ENCODE assay signal across 19 mouse cellular contexts in the genomic region with DNA sequence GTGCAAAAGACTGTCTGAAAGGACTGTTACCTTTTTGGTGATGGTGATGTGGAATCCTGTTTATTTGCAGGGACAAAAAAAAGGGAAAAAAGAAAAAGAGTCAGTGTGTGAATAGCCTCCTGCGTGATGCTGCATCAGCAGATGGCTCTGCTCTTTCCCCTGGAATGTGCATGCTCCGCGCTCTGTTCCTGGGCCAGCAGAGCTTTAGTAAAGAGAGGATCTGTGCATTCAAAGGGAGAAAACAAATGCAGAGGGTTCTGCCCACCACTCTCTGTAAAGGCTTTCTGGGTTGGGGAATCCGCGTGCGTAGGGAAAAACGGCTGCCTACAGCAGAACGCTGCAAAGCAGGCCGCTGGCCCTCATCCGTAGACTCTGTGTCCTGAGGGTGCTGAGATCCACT.
DNase-seq lines count a peak whose midpoint lies in the region; ATAC-seq lines count a peak whose summit lies in the region.
"Had no signal": no experiment of that assay in that cellular context is flagged by ENCODE, and none has a peak within 500 bp of the region (broad histone marks: within the 10 kb centered on the region; RNA-seq: fewer than 3 reads in every experiment).

No protein-coding gene starts in this region.

- no peaks in the 10 kb centered on the region for H3K9me3 ChIP-seq in forebrain, embryonic 13.5 days (replicated peaks)
- no peaks in the 10 kb centered on the region for H3K9me3 ChIP-seq in forebrain, embryonic 11.5 days (ENCODE audit: control insufficient read depth, low read length)
- H3K9me3 ChIP-seq in midbrain, embryonic 10.5 days (replicated peaks): no peaks in the 10 kb centered on the region
- no peaks in the 10 kb centered on the region for H3K9me3 ChIP-seq in midbrain, embryonic 13.5 days
- no peaks in the 10 kb centered on the region for H3K9me3 ChIP-seq in forebrain, embryonic 15.5 days
- H3K9me3 ChIP-seq: embryonic facial prominence, embryonic 12.5 days; intestine, embryonic 15.5 days; midbrain, embryonic 12.5 days had no signal

- WGBS in forebrain, embryonic 13.5 days: 55% methylated on average over 10 of the region's 10 CpGs
- WGBS in forebrain, embryonic 11.5 days: 69% methylated on average over 10 of the region's 10 CpGs
- 72% methylated on average over 10 of the region's 10 CpGs for WGBS in midbrain, embryonic 10.5 days
- 46% methylated on average over 10 of the region's 10 CpGs for WGBS in midbrain, embryonic 13.5 days
- WGBS in forebrain, embryonic 15.5 days: 46% methylated on average over 10 of the region's 10 CpGs

- 0 out of 2 replicates have a peak, but pooled peaks have one; percentile 21 for ATAC-seq in forebrain, embryonic 13.5 days
- no peak for ATAC-seq in forebrain, embryonic 11.5 days (replicated peaks; ENCODE audit: low FRiP score)
- ATAC-seq in midbrain, embryonic 13.5 days: no peak
- 0 out of 2 replicates have a peak, but pooled peaks have one; percentile 43 for ATAC-seq in forebrain, embryonic 15.5 days (replicated peaks)
- ATAC-seq: intestine, embryonic 15.5 days had no signal

- no peak overlapping the region for H3K9ac ChIP-seq in forebrain, embryonic 13.5 days
- no peak overlapping the region for H3K9ac ChIP-seq in forebrain, embryonic 11.5 days (ENCODE audit: low read length)
- H3K9ac ChIP-seq in midbrain, embryonic 13.5 days (replicated peaks): no peak overlapping the region
- H3K9ac ChIP-seq in forebrain, embryonic 15.5 days (replicated peaks): no peak overlapping the region
- H3K9ac ChIP-seq: embryonic facial prominence, embryonic 12.5 days; intestine, embryonic 15.5 days; midbrain, embryonic 12.5 days had no signal

- no peak overlapping the region for H3K27ac ChIP-seq in forebrain, embryonic 13.5 days
- no peak overlapping the region for H3K27ac ChIP-seq in forebrain, embryonic 11.5 days (ENCODE audit: low read depth, low read length)
- peak overlapping the region; percentile 59 for H3K27ac ChIP-seq in midbrain, embryonic 10.5 days (replicated peaks)
- H3K27ac ChIP-seq in midbrain, embryonic 13.5 days: no peak overlapping the region
- peak overlapping the region; percentile 24 for H3K27ac ChIP-seq in forebrain, embryonic 15.5 days (replicated peaks)
- H3K27ac ChIP-seq: embryonic facial prominence, embryonic 12.5 days; intestine, embryonic 15.5 days; left cerebral cortex, adult 2 months; midbrain, embryonic 12.5 days had no signal

- no peak for DNase-seq in forebrain, embryonic 11.5 days (ENCODE audit: low spot score)
- DNase-seq in midbrain, embryonic 10.5 days (ENCODE audit: low spot score): no peak
- peak; percentile 27 to 29 for DNase-seq in layer of hippocampus, postnatal 10 days (ENCODE audit: low spot score in 2 of 2)
- no peak for DNase-seq in adrenal gland, postnatal 25 days
- DNase-seq in lung, postnatal 36 days: no peak
- DNase-seq: adrenal gland, postnatal 14 days; cerebellum, postnatal 36 days; gastrocnemius, postnatal 14 days; kidney, postnatal 14 days; lung, postnatal 14 days; retina, postnatal 1 day had no signal

- peaks cover 32% of the 10 kb centered on the region for H3K4me1 ChIP-seq in forebrain, embryonic 13.5 days
- no peaks in the 10 kb centered on the region; the same call in 1 of the 2 replicates for H3K4me1 ChIP-seq in forebrain, embryonic 11.5 days (replicated peaks; ENCODE audit: control insufficient read depth, insufficient read depth, low read length)
- peaks cover 30% of the 10 kb centered on the region for H3K4me1 ChIP-seq in midbrain, embryonic 10.5 days
- H3K4me1 ChIP-seq in midbrain, embryonic 13.5 days (replicated peaks): peaks cover 39% of the 10 kb centered on the region
- H3K4me1 ChIP-seq in forebrain, embryonic 15.5 days: peaks cover 29% of the 10 kb centered on the region
- H3K4me1 ChIP-seq: embryonic facial prominence, embryonic 12.5 days; intestine, embryonic 15.5 days had no signal

- H3K4me3 ChIP-seq in forebrain, embryonic 13.5 days: no peak overlapping the region
- no peak overlapping the region for H3K4me3 ChIP-seq in forebrain, embryonic 11.5 days (ENCODE audit: low read depth, low read length)
- H3K4me3 ChIP-seq in midbrain, embryonic 10.5 days: no peak overlapping the region
- no peak overlapping the region for H3K4me3 ChIP-seq in midbrain, embryonic 13.5 days (replicated peaks)
- H3K4me3 ChIP-seq in forebrain, embryonic 15.5 days: no peak overlapping the region
- H3K4me3 ChIP-seq: embryonic facial prominence, embryonic 12.5 days; intestine, embryonic 15.5 days; left cerebral cortex, adult 2 months; midbrain, embryonic 12.5 days had no signal

- no peak overlapping the region for H3K4me2 ChIP-seq in forebrain, embryonic 13.5 days
- no peak overlapping the region for H3K4me2 ChIP-seq in forebrain, embryonic 11.5 days (ENCODE audit: low read depth, low read length, severe bottlenecking)
- H3K4me2 ChIP-seq in midbrain, embryonic 13.5 days (replicated peaks): no peak overlapping the region
- no peak overlapping the region for H3K4me2 ChIP-seq in forebrain, embryonic 15.5 days (replicated peaks)
- H3K4me2 ChIP-seq: embryonic facial prominence, embryonic 12.5 days; heart, embryonic 11.5 days; intestine, embryonic 15.5 days; midbrain, embryonic 12.5 days had no signal

- no peaks in the 10 kb centered on the region for H3K27me3 ChIP-seq in forebrain, embryonic 13.5 days
- no peaks in the 10 kb centered on the region for H3K27me3 ChIP-seq in forebrain, embryonic 11.5 days (ENCODE audit: control insufficient read depth, insufficient read depth, low read length)
- no peaks in the 10 kb centered on the region for H3K27me3 ChIP-seq in midbrain, embryonic 10.5 days (ENCODE audit: low read depth, poor library complexity, severe bottlenecking)
- peaks cover 2% of the 10 kb centered on the region; the same call in 1 of the 2 replicates for H3K27me3 ChIP-seq in midbrain, embryonic 13.5 days
- H3K27me3 ChIP-seq in forebrain, embryonic 15.5 days: no peaks in the 10 kb centered on the region
- H3K27me3 ChIP-seq: embryonic facial prominence, embryonic 12.5 days; intestine, embryonic 15.5 days had no signal

- no peaks in the 10 kb centered on the region for H3K36me3 ChIP-seq in forebrain, embryonic 13.5 days (ENCODE audit: poor library complexity, severe bottlenecking)
- H3K36me3 ChIP-seq in forebrain, embryonic 11.5 days (ENCODE audit: control insufficient read depth, insufficient read depth, low read length): no peaks in the 10 kb centered on the region
- H3K36me3 ChIP-seq in midbrain, embryonic 10.5 days: no peaks in the 10 kb centered on the region
- H3K36me3 ChIP-seq in midbrain, embryonic 13.5 days: no peaks in the 10 kb centered on the region
- no peaks in the 10 kb centered on the region for H3K36me3 ChIP-seq in forebrain, embryonic 15.5 days
- H3K36me3 ChIP-seq: embryonic facial prominence, embryonic 12.5 days; intestine, embryonic 15.5 days; midbrain, embryonic 12.5 days had no signal

Comparison
In these comparisons a context has a peak if more than half of its experiments do, and no peak if none do; other contexts are left out.
1. ATAC-seq: peak in forebrain, embryonic 13.5 days (single experiment) and forebrain, embryonic 15.5 days (single experiment); none in forebrain, embryonic 11.5 days (single experiment) and midbrain, embryonic 13.5 days (single experiment).
2. H3K27ac ChIP-seq: peak in midbrain, embryonic 10.5 days (single experiment) and forebrain, embryonic 15.5 days (single experiment); none in forebrain, embryonic 13.5 days (single experiment), forebrain, embryonic 11.5 days (single experiment) and midbrain, embryonic 13.5 days (single experiment).
3. DNase-seq: peak in layer of hippocampus, postnatal 10 days (2 of 2); none in forebrain, embryonic 11.5 days (single experiment), midbrain, embryonic 10.5 days (single experiment), adrenal gland, postnatal 25 days (single experiment) and lung, postnatal 36 days (single experiment).